ENCODE assay signal across 9 mouse cellular contexts in the genomic region with DNA sequence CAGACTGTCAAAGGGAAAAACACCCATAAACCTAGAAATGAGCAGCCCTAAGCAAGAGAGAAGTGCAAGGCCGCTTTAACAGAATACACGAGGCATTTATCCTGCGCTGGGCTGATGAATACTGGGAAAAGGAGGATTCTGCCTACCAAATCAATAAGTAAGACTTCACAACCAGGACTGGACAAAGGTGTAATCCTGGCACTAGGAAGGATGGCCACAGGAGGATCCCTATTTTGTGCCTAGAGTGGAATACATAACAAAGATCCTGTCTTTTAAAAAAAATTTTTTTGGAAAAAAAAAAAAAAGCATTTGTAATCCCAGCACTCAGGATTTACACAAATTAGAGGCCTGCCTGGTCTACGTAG. TPM values are rescaled to one million over a fixed set of nuclear protein-coding genes. Genes with fewer than 3 reads are reported as not detected.
DNase-seq lines count a peak whose midpoint lies in the region; ATAC-seq and TF ChIP-seq lines count a peak whose summit lies in the region.
"Had no signal": no experiment of that assay in that cellular context is flagged by ENCODE, and none has a peak within 500 bp of the region (broad histone marks: within the 10 kb centered on the region; RNA-seq: fewer than 3 reads in every experiment).

No protein-coding gene starts in this region.

- no peaks in the 10 kb centered on the region for H3K36me3 ChIP-seq in heart, adult 2 months (ENCODE audit: control insufficient read depth, insufficient read depth, low read length)
- no peaks in the 10 kb centered on the region; the same call in 1 of the 2 replicates for H3K36me3 ChIP-seq in testis, adult 2 months (ENCODE audit: control insufficient read depth, insufficient read depth, low read length)
- peaks cover 19% of the 10 kb centered on the region for H3K36me3 ChIP-seq in liver, embryonic 13.5 days

- peak overlapping the region; percentile 77 for H3K4me2 ChIP-seq in liver, embryonic 13.5 days

- no peaks in the 10 kb centered on the region for H3K79me2 ChIP-seq in heart, adult 2 months (replicated peaks; ENCODE audit: control insufficient read depth, insufficient read depth, low read length)

- WGBS in heart, adult 2 months: 35% methylated on average over 4 of the region's 4 CpGs
- 35% methylated on average over 4 of the region's 4 CpGs for WGBS in liver, embryonic 13.5 days (ENCODE audit: insufficient replicate concordance)

- H3K4me3 ChIP-seq in heart, adult 2 months: peak overlapping the region; percentile 77
- peak overlapping the region; percentile 93 for H3K4me3 ChIP-seq in testis, adult 2 months (ENCODE audit: control insufficient read depth, low read depth, low read length)
- peak overlapping the region; percentile 96 for H3K4me3 ChIP-seq in liver, embryonic 13.5 days (replicated peaks)

- H3K9ac ChIP-seq in heart, adult 2 months (ENCODE audit: low read depth, low read length): no peak overlapping the region
- peak overlapping the region; percentile 94 for H3K9ac ChIP-seq in liver, embryonic 13.5 days

- DNase-seq in heart, adult 2 months: no peak
- no peak for DNase-seq in heart, adult 8-10 months (ENCODE audit: low spot score)
- DNase-seq in testis, postnatal 14 days (ENCODE audit: low spot score): no peak
- no peak for DNase-seq in liver, embryonic 13.5 days
- no peak for DNase-seq in frontal cortex, postnatal 36 days (ENCODE audit: low spot score in 2 of 2)
- DNase-seq in layer of hippocampus, adult 9-10 months (ENCODE audit: low spot score): no peak
- no peak for DNase-seq in gastrocnemius, postnatal 14 days

- intact Hi-C loops in heart, adult 2 months (cut with DNase I): no loop called here
- intact Hi-C loops in gastrocnemius, postnatal 14 days (cut with DNase I; ENCODE audit: low total_unique reads): no loop called here

- no peak for TF ChIP-seq CTCF in heart, adult 2 months (IDR thresholded peaks at IDR 0.05)
- TF ChIP-seq CTCF in testis, adult 2 months (IDR thresholded peaks at IDR 0.05; ENCODE audit: control insufficient read depth, insufficient read depth, insufficient replicate concordance, low read depth, low read length): no peak

- H3K4me1 ChIP-seq in heart, adult 2 months (ENCODE audit: control insufficient read depth, insufficient read depth, low read length): no peaks in the 10 kb centered on the region; the same call in 1 of the 2 replicates
- H3K4me1 ChIP-seq in testis, adult 2 months (ENCODE audit: control insufficient read depth, insufficient read depth, low read length): no peaks in the 10 kb centered on the region; the same call in 1 of the 2 replicates
- peaks cover 41% of the 10 kb centered on the region for H3K4me1 ChIP-seq in liver, embryonic 13.5 days (replicated peaks)

- ATAC-seq in liver, embryonic 13.5 days (ENCODE audit: low read depth): no peak

- no peak for TF ChIP-seq EP300 in heart, adult 2 months (IDR thresholded peaks at IDR 0.05; ENCODE audit: insufficient read depth, low read depth, low read length)

- H3K27ac ChIP-seq in heart, adult 2 months: peak overlapping the region; percentile 82
- peak overlapping the region; percentile 89 for H3K27ac ChIP-seq in testis, adult 2 months (ENCODE audit: control insufficient read depth, insufficient read depth, low read depth, low read length)
- H3K27ac ChIP-seq in liver, embryonic 13.5 days: peak overlapping the region; percentile 80

- H3K9me3 ChIP-seq in liver, embryonic 13.5 days (replicated peaks): no peaks in the 10 kb centered on the region

- no peaks in the 10 kb centered on the region for H3K27me3 ChIP-seq in heart, adult 2 months (ENCODE audit: control insufficient read depth, insufficient read depth, low read length)
- H3K27me3 ChIP-seq in testis, adult 2 months (ENCODE audit: control insufficient read depth, insufficient read depth, low read length): no peaks in the 10 kb centered on the region
- no peaks in the 10 kb centered on the region for H3K27me3 ChIP-seq in liver, embryonic 13.5 days

- no peak for TF ChIP-seq POLR2A in heart, adult 2 months (IDR thresholded peaks at IDR 0.05; ENCODE audit: insufficient read depth, low read depth, low read length)
- no peak for TF ChIP-seq POLR2A in testis, adult 2 months (IDR thresholded peaks at IDR 0.05; ENCODE audit: control insufficient read depth, low read depth, low read length)

RNA-seq across cellular contexts. Expression of gene Ermp1, which starts 0.3 kb away (rescaled TPM):
- 10 to 100 TPM in 1 of 2 experiments, 1 to 10 TPM in 1; 8.9 to 10.5 TPM for total RNA-seq in heart, adult 2 months (2021)
- polyA plus RNA-seq in heart, adult 2 months (2012; rRNA removed): 6.5 and 12.0 TPM in 2 replicates
- 10 to 100 TPM in 3 of 4 experiments, 1 to 10 TPM in 1; 9.7 to 11.8 (median 10.8) TPM for total RNA-seq in heart, adult 8-10 months (2022)
- 14.7 and 18.9 TPM in 2 replicates for polyA plus RNA-seq in testis, adult 2 months (2012; rRNA removed)
- polyA plus RNA-seq in liver, embryonic 13.5 days (2015; fragmentation: Nextera tagmentation; extraction: Ambion mirVana): 9.0 and 10.9 TPM in 2 replicates
- total RNA-seq in gastrocnemius, postnatal 14 days (2021): 1 to 10 TPM; 6.8 to 8.8 TPM

RNA-seq across cellular contexts. Expression of gene Mlana, which starts 49.1 kb away (rescaled TPM):
- total RNA-seq in heart, adult 2 months (2021): 1 to 10 TPM in 1 of 2 experiments, under 1 TPM in 1; 0.59 to 1.4 TPM
- 3.9 and 4.2 TPM in 2 replicates for polyA plus RNA-seq in heart, adult 2 months (2012; rRNA removed)
- under 1 TPM; 0.30 to 0.97 (median 0.44) TPM for total RNA-seq in heart, adult 8-10 months (2022)
- polyA plus RNA-seq in testis, adult 2 months (2012; rRNA removed): not detected in 2 replicates
- not detected in 2 replicates for polyA plus RNA-seq in liver, embryonic 13.5 days (2015; fragmentation: Nextera tagmentation; extraction: Ambion mirVana)
- total RNA-seq in gastrocnemius, postnatal 14 days (2021): not detected
- total RNA-seq: adrenal gland, postnatal 10 days had no signal
